Mouse (Mus musculus): ENCODE measurements around the gene Stard3.

Gene Stard3

DNA sequence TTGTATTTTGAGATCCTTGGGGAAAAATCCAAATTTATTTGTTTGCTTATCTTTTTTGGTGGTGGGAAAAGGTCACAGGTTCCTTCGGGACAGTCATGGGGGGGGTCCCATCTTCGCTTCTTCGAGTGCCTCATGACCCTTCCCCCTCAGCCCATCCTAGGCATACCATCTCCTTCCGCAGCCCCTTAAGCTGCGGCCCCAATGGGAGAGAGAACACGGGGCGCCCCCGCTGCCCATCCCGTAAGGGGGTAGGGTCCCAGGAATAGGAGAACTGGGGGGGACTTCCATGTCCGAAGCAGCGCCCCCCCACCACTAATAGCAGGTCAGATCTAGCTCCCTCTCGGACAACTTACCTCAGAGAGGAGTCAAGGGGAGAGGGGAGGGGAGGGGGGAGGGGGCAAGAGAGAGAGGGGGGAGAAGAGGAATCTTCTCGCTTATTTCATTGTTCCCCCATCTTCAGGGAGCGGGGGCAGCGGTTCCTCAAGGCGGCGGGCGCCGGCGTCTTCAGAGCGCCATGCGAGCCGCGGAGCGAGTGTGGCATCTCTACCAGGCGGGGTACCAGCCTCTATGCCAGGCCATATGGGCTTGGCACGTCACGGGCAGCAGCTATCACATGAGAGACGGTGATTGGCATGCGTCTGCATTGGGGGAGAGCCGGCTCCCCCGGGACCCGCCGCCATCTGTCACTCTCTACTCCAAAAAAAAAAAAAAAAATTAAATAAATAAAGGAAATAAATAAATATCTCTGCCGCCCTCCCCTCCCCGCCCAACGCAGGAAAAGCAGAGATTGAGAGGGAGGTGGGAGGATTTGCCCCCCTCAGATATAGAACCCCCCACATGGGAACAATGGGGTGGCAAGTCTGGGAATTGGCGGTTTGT lies 28.8 kb upstream of the Stard3 start, which contains the start of gene Neurod2:
TSS of gene Neurod2 (minus strand) at position 568 of the 879 bp plus-strand sequence.
- peak; percentile 93 for DNase-seq

DNA sequence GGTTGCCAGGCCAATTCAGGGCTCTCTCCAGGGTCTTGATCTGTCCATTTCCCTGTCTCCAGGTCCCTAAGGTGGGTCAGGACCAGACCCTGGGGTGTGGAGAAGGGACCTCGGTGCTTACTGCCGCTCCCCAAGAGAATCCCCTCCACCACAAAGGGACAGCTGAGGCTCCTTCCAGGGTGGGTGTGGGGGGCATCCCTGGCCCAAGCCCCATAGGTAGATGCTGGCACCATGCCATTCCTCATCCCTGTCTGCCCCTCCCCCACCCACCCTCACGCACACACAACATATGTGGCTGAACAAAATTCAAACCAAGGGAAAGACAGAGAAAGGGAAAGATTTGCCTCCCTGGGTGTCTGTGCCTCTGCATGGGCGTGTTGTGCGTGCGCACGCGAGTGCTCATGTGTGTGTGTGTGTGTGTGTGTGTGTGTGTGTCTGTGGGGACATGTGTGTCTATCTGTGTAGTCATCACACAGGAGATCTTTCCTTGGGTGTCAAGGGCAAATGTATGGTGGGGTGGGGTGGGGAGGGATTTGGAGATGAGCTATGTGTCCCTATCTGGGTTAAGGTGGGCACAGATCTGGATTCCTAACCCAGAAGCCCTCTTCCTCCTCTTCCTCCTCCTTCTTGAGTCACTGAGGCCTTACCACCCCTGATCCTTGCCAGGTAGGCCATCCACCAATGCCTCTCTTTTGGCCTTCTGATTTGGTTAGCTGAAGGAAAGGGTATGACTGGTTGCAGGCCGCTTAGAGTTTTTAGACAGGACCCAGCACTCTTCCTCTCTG lies 28.0 kb upstream of the Stard3 start:
- DNase-seq = peak; percentile 71

DNA sequence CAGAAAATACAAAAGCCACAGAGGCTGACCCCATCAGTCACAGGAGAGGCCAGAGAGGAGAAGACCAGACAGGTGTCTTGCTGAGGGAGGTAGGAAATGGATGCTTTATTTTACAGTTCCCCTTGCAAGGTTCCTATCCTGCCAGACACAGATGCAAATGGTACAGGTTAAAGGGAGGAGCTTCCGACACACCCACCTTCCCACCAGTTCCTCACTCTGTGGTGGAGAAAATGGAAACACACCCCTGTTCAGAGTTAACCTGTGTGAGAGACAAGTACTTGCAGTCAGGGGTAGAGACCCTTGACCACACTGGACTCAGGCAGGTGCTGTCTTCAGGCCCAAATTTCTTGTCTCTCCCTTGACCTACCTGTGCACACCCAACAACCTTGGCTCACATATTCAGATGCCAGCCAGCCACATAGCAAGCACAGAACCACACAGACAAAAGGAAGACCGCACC lies 27.4 kb upstream of the Stard3 start:
- DNase-seq = no peak

DNA sequence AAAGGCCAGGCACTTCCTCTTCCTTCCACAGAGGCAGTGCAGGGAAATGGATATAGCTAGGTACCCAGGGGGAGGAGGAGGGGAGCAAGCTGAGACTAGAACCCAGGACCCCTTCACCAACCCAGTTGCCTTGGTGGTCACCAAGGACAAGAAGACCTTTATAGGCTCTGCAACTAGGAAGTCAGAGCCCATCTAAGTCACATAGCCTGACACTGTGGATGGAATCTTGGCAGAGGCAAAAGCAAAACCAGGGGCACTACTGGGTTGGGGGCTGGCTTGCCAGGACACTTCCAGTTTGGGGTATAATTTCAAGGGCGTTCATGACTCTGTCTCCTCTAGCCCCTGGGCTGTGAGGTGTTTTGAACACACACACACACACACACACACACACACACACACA lies 26.8 kb upstream of the Stard3 start:
- no peak for DNase-seq

DNA sequence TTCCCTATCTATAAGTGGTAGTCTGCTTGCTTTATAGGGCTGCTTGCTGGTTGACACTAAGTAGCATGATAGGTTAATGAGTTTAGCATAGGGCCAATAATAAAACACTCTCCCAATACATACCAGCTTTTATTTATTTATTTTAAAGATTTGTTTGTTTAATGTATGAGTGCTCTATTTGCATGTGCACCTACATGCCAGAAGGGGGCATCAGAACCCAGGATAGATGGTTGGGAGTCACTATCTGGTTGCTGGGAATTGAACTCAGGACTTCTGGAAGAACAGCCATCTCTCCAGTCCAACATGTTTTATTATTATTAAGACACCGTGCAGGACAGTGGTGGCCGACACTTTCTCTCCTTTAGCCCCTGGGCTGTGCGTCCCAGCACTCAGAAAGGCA lies 26.0 kb upstream of the Stard3 start:
- no peak for DNase-seq

DNA sequence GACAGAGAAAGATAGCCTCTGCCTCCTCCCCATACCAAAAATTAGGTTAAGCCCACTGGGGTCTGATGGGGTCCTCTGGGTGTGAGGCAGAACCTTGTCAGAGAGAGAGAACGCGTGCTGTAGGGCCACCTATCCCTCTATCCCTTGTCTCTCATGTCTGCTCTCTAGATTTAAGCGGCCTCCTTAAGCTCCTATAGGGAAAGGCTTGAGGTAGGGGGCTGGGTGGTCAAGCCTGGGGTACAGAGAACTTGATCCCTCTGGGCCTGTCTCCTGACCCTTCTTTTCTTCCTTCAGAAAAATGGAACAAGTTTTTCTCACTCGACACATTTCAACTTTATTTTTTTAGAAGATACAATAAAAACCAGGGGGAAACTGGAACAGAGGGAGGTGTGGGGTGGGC lies 25.3 kb upstream of the Stard3 start:
- peak; percentile 40 for DNase-seq

DNA sequence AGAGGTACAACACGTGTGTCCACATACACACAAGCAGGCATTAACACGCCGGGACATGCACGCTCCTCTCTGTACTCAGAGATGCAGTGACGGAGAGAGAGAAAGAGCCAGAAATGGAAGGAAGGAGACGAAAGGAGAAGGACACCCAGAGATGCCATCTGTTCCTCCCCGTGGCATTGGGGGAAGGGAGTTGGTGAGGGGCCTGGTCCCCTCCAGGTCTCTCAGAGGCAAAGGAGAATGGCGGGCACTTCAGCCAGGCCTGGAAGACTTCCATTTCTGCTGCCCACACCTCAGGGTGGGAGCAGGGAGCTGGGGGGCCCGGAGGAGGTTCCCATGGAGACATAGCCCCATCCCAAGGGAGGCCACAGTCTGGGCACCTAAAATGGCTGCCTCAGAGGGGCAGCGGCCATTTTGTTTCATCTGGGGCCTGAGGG lies 24.9 kb upstream of the Stard3 start:
- peak; percentile 71 for DNase-seq

DNA sequence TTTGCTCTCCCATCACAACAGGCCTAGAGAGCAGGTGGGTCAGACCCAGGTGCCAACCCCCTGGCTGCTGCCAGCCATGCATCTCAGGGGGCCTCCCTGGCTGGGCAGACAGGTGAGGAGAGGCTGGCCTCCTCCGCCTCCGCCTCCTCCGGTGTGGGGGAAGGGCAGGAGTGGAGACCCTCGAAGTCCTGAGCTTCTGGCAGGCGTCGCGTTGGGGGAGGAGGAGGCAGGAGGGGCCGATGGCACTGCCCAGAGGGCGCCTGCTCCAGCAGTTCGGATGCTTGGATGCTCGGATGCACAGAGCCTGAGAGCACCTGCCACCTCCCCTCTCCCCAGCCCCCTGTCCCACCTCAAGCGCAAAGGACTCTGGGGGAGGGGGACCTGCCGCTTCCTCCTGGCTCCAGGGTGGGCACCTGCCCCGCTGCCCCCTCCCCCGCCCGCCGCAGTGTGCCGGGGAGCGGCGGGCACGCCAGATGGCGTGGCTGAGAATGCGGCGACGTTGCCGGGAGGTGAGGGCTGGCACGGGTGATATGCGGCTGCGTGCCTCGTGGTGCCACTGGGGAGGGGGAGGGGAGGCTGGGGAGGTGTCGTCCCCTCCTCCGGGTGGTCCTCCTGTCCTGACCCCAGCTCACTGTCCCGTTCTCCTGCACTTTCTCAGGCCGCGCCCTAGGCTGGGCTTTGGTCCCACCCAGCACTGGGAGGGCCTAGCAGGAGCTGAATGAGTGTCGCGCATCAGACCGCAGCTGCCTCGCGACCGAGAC lies 24.0 kb upstream of the Stard3 start:
- DNase-seq = peak; percentile 74

DNA sequence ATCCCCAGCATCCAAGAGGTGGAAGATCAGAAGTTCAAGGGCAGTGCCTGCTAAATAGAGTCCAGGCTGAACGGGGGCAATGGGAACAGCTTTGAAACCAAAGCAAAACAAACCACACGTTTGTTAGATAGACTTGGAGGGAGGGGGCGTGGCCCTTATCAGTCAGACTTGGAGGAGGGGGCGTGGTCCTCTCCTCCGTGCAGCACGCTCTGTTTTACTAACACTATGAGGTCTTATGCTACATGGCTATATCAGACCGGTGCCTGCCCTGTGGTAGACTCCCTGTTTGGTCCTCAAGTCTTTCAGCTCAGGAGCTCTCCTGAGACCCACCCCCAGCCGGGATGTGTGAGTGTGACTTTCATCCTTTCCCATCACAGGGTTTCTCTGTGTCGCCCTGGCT lies 22.9 kb upstream of the Stard3 start:
- DNase-seq = peak; percentile 41

DNA sequence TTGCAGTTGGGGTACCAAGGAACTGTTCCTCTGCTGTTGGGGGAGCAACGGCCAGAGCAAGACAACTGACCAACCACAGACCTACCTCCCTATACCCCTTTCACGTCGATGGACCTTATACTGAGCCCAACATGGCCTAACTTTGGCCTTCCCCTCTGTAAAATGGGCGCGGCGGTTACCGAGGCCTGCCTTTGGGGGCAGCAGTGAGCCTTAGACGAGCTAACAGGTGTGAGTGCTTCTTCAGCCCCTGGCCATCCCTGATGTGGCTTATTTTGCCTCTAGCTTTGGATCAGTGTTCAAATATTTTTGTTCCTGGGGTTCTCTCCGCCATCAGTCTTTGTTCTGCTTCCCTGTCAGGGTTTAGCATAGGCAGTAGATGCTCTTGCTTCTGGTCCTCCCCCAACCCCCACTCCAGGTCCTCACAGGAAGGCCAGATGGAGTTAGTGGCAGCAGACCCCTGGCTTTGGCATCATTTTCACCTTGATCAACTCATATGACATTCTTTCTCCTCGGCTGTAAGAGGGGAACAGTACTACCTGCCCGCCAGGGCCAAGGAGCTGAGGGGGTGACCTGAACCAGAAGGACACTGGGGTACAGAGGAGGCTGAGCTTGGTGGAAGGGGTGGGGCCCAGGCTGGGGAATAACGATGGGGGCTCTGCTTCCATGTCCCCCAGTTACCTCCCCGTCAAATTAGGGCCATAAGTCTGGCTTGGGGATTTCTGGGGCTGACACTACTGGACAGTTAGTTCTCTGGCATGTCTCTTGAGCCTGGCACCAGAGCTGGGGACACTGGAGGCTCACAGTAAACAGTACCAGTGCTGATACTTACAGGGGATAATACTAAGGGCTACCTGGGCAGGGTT lies 21.7 kb upstream of the Stard3 start:
- peak; percentile 62 for DNase-seq

DNA sequence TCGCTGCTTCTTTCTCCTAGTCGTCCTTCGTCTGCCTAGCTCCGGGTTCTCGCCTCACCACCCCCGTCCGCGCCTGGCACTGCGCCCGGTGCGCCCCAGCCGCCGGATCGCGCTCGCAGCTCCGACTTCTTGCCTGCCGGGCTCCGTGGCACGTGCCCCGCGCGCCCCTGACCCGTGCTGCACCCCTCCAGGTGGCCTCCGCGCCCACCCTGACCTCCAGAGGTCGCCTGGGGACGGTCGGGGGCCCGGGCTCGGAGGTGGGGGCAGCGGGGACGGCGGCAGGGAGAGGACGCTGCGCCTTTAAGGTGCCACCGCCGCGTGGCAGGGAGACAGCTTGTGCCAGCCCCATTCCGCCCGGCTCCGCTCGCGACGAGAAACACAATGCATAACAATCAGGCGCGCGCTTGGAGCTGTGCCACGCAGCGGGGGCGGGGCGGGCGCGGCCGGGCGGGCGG lies 19.6 kb upstream of the Stard3 start:
- DNase-seq = peak; percentile 88

DNA sequence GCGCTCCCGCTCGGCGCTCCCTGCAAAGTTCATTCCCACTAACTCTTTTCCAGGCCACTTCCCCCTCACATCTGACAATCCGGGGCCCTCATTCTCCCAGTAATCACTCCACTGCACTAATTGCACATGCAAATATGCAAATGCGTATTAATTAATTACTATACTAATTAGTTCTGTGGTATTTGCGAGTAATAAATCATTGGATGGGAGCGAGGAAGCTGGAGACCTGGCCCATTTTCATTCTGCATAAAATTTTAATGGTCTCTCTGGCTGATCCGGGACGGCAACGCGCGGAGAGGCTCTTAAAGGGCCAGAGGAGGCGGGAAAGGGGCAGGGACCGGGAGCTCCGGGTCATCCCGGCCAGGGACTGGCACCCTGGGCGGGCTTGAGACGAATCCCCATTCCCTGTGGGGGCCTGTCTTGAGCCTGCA lies 19.1 kb upstream of the Stard3 start:
- DNase-seq = peak; percentile 65

DNA sequence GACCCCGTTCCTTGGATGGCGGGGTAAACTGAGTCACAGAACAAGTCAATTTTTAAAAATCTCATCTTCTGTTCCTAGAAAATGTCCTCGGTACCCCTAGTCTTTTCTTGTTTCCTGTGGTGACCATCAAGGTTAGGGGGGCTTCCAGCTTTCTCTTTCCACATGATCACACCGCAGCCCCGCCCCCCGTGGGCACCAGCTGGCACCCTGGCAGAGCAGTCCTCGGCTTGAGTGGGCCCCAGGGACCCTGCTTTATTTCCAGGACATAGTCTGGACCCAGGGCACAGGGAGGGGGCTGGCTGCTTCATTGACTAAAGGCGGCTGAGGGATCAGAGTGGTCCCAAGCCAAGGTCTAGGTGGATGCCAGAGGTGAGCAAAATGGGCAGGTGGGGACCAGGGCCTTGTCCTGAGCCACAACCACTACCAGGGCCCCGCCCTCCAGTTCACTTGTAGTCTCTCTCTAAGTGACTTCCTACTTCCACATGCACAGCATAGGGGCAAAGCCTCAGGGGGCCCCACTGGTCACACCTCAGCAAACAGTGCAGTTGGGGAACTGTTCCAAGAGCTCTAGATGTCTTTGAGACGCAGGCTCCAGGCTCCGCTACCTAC lies 18.4 kb upstream of the Stard3 start:
- DNase-seq = peak; percentile 41

DNA sequence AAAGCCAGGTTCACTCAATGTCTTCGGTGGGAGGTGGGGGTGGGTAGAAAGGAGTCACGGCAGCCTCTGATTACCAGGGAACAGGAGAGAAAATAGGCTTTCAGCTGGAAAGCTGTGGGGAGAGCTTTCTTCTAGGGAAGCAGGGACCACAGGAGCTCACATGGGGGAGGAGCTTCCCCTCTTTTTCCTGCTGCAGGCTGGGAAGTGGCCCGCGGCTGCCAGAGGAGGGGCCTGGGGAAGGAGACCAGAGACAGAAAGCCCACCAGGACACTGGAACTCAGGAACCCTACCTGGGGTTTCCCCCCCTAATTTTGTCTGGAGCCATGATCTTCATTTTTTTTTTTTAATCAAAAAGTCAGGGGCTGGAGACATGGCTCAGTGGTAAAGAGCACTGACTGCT lies 17.6 kb upstream of the Stard3 start:
- DNase-seq = no peak

DNA sequence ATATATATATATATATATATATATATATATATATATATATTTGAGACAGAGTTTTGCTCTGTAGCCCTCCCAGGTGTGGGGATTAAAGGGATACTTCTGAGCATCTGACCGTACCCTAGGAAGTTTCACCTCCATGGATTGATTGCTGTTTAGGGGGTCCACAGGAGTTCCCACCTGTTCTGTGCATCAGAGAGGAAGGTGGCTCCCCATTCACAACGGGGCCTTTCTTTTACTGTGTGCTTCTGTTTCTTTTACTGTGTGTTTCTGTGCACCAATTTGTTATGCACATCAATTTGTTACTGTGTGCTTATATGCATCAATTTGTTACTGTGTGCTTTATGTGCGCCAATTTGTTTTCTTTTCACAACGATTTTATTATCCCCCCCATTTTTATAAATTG lies 17.0 kb upstream of the Stard3 start:
- DNase-seq = no peak

DNA sequence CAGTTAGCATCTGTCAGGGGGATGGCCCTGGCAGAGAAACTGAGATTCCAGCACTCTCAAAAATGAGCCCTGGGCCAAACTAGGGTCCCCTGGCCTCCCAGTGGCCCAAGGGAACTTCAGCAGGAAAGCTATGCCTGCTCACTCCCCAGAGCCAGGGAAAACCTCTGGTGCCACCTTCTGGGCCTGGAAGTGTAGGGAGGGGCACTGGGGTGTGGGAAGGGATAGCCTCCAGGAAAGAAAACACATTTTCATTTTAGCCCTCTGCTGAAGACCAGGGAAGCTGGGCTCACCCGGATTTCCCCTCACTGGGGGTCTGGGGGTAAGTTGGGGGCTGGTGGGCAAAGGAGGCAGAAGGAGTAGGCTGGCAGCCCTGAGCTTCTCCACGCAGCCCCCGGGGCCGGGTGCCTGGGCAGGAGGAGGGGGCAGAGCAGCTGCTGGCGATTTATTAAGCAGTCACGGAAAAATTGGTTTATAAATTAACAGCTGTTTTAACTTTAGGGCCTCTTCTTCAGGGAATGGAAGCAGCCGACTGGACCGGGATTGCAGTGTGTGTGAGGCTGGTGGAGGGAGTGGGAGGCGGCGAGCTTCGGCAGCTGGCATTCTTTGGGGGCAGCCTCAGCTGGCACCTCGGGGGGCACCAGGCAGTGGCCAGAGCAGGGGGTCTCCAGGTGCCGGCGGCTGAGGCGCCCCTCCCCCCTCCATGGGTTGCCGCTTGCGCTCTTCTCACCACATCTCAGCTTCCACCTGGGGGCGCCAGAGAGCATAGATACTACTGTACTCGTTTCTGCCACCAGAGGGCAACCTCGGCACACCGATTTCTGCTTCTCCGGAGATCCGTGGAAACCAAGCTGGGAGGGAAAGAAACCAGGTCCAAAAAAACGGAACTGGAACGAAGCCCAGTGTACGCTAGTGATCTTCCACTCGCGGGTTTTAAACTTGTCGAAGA lies 15.9 kb upstream of the Stard3 start:
- DNase-seq = peak; percentile 100

DNA sequence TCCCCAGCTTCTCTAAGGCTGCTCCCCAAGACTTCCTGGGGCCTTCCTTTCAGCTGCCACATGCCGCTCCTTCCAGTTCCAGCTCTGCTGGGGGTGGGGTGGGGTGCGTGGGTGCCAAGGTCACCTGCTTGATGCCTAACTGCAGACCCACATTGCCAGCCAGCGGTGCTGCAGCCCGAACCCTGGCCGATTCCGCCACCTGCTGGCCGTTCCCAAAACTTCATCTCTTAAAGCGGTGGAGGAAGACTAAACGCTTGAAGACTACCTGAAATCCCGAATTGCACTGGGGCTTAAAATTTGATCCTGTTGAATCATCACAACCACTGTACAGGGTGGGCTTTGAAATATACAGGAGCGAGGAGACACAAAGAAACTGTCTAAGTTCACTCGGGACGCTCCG lies 12.9 kb upstream of the Stard3 start:
- DNase-seq = peak; percentile 95

DNA sequence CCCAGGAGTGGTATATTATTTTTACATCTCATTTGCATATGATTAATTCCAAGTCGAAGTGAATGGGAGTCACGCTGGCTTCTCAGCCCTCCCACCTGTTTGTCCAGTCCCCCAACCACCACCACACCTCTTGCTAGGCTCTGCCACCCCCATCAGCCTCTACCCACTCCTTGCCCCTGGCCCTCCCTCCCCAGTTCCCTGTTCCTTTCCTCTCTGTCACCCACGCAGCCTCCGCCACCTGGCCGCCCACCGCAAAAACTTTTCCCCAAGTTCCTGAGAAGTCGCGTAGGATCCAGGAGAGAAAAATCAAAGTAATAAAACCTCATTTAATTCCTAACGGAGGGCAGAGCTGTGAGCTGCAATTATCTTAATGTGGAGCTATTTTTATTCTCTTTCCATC lies 12.0 kb upstream of the Stard3 start:
- no peak for DNase-seq

DNA sequence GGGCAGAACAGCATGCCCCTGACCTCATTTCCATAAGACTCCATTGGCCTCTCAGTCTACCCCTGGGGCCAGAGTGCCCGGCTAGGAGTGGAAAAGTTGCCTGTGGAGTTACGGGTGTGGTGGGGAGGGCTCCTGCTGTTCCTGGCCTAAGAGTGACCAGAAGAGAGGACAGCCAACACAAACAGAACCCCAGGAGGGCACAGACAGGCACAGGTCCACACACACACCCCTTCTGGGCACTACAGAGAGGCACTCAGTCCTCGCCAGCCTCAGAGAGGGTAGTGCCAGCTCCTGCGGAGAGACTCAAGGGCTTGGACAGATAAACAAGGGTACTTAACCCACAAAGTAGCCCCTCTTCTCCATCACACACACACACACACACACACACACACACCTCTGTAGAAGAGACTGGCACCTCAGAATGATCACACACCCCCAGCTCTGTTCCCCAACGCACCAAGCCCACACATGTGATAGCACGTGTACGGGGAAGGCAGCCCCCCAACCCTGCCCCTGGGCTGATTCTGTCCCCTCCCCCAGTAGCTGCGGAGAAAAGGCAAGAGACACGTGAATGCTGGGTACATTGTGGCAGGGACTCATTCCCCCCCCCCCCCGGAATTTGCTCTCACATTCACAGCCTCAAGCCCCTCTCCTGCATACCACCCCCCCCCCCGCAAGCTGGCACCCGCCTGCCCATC lies 10.6 kb upstream of the Stard3 start:
- DNase-seq = no peak
